Mouse (Mus musculus): ENCODE data around the gene Ube2l3.

GRCm38 (mm10) chr16:17150520-17151258, 51.8 kb downstream of the Ube2l3 start:
- no peak for TF ChIP-seq CTCF (IDR thresholded peaks at IDR 0.05; ENCODE audit: extremely low read depth, insufficient read depth, low read length)
- no peak for TF ChIP-seq POLR2A (IDR thresholded peaks at IDR 0.05; ENCODE audit: extremely low read depth, insufficient read depth, low read length)

Data from cortical plate, adult 2 months (tissue).